Mouse (Mus musculus) brain, embryonic 14.5 days (tissue): ENCODE results near the gene Nfatc3.

Experiments used
- CTCF ChIP-seq: fragments of 200-500 bp; IDR thresholded peaks from 2 replicates; pipeline ENCODE4 v1.5.1; 2012; ENCODE audit warnings: inconsistent platforms, mild to moderate bottlenecking, moderate library complexity, borderline replicate concordance; ENCODE audit not compliant: insufficient read depth, insufficient read length; ENCODE audit errors: extremely low read depth
- POLR2A ChIP-seq: fragments of 200-500 bp; IDR thresholded peaks from 2 replicates; pipeline ENCODE4 v1.6.1; 2012; ENCODE audit warnings: mild to moderate bottlenecking, inconsistent platforms, borderline replicate concordance; ENCODE audit not compliant: poor library complexity, insufficient read depth, insufficient read length, severe bottlenecking; ENCODE audit errors: extremely low read depth

- TF ChIP-seq POLR2A (no peak), CTCF (peak; percentile 76; the same call in 1 of the 2 replicates)
These were observed 106.8 kb downstream of the Nfatc3 start for GRCm38 (mm10) chr8:106165460-106165859.
